ENCODE assay signal across 9 mouse cellular contexts in genomic region chr15:13134086-13134485, GRCm38 (mm10). TPM values are rescaled to one million over a fixed set of nuclear protein-coding genes. Genes with fewer than 3 reads are reported as not detected.
DNase-seq lines count a peak whose midpoint lies in the region; ATAC-seq lines count a peak whose summit lies in the region.
"Had no signal": no experiment of that assay in that cellular context is flagged by ENCODE, and none has a peak within 500 bp of the region (broad histone marks: within the 10 kb centered on the region; RNA-seq: fewer than 3 reads in every experiment).

No protein-coding gene starts in this region.

- WGBS in hindbrain, embryonic 11.5 days: 89% methylated on average over 1 of the region's 1 CpGs
- WGBS in hindbrain, embryonic 13.5 days: 83% methylated on average over 1 of the region's 1 CpGs
- 73% methylated on average over 1 of the region's 1 CpGs for WGBS in kidney, embryonic 14.5 days

- 0 out of 2 replicates have a peak, but pooled peaks have one; percentile 54 for ATAC-seq in hindbrain, embryonic 11.5 days (ENCODE audit: low FRiP score)
- ATAC-seq in hindbrain, embryonic 13.5 days (ENCODE audit: low FRiP score): no peak
- 0 out of 2 replicates have a peak, but pooled peaks have one; percentile 32 for ATAC-seq in kidney, embryonic 14.5 days (ENCODE audit: low FRiP score, low TSS enrichment)
- ATAC-seq in activated CD4-positive, CD25-positive, alpha-beta regulatory T cell, adult 4 months: no peak

- no peaks in the 10 kb centered on the region for H3K4me1 ChIP-seq in hindbrain, embryonic 11.5 days (replicated peaks; ENCODE audit: control insufficient read depth, insufficient read depth, low read length)
- peaks cover 17% of the 10 kb centered on the region for H3K4me1 ChIP-seq in hindbrain, embryonic 13.5 days (replicated peaks)
- no peaks in the 10 kb centered on the region for H3K4me1 ChIP-seq in kidney, embryonic 14.5 days (ENCODE audit: control insufficient read depth, insufficient read depth, low read length)

- no peaks in the 10 kb centered on the region for H3K36me3 ChIP-seq in hindbrain, embryonic 11.5 days (ENCODE audit: control insufficient read depth, insufficient read depth, low read length)
- H3K36me3 ChIP-seq in hindbrain, embryonic 13.5 days: no peaks in the 10 kb centered on the region
- H3K36me3 ChIP-seq in kidney, embryonic 14.5 days (ENCODE audit: control insufficient read depth, insufficient read depth, low read length): no peaks in the 10 kb centered on the region

- H3K4me2 ChIP-seq in hindbrain, embryonic 11.5 days (replicated peaks; ENCODE audit: low read depth, low read length): no peak overlapping the region
- no peak overlapping the region for H3K4me2 ChIP-seq in hindbrain, embryonic 13.5 days
- no peak overlapping the region for H3K4me2 ChIP-seq in kidney, embryonic 14.5 days (replicated peaks; ENCODE audit: low read depth, low read length)

- H3K9ac ChIP-seq in hindbrain, embryonic 11.5 days (ENCODE audit: low read depth, low read length): no peak overlapping the region
- no peak overlapping the region for H3K9ac ChIP-seq in hindbrain, embryonic 13.5 days
- H3K9ac ChIP-seq in kidney, embryonic 14.5 days (ENCODE audit: low read depth, low read length): no peak overlapping the region

- peak; percentile 55 for DNase-seq in hindbrain, embryonic 11.5 days (ENCODE audit: low spot score)
- peak; percentile 68 for DNase-seq in ES-CJ7 (ENCODE audit: low read depth, low spot score)
- DNase-seq in adrenal gland, postnatal 10 days: peak; percentile 63
- DNase-seq in spleen, adult 18-20 months: no peak
- no peak for DNase-seq in thymus, postnatal 36 days

- no peak overlapping the region for H3K27ac ChIP-seq in hindbrain, embryonic 11.5 days (ENCODE audit: low read depth, low read length)
- no peak overlapping the region for H3K27ac ChIP-seq in hindbrain, embryonic 13.5 days
- no peak overlapping the region for H3K27ac ChIP-seq in kidney, embryonic 14.5 days (ENCODE audit: low read depth, low read length)

- no peak overlapping the region for H3K4me3 ChIP-seq in hindbrain, embryonic 11.5 days (ENCODE audit: low read depth, low read length)
- H3K4me3 ChIP-seq in hindbrain, embryonic 13.5 days: no peak overlapping the region
- no peak overlapping the region for H3K4me3 ChIP-seq in kidney, embryonic 14.5 days (ENCODE audit: low read length)
- H3K4me3 ChIP-seq: myocyte had no signal

- H3K9me3 ChIP-seq in hindbrain, embryonic 11.5 days (ENCODE audit: control insufficient read depth, low read length): no peaks in the 10 kb centered on the region
- no peaks in the 10 kb centered on the region for H3K9me3 ChIP-seq in hindbrain, embryonic 13.5 days
- H3K9me3 ChIP-seq in kidney, embryonic 14.5 days (ENCODE audit: control insufficient read depth, low read length): no peaks in the 10 kb centered on the region

- H3K27me3 ChIP-seq in hindbrain, embryonic 11.5 days (ENCODE audit: control insufficient read depth, insufficient read depth, low read length): no peaks in the 10 kb centered on the region
- no peaks in the 10 kb centered on the region for H3K27me3 ChIP-seq in hindbrain, embryonic 13.5 days
- no peaks in the 10 kb centered on the region for H3K27me3 ChIP-seq in kidney, embryonic 14.5 days (ENCODE audit: control insufficient read depth, insufficient read depth, low read length)

RNA-seq across cellular contexts. Expression of gene Cdh6, which starts 39.4 kb away (rescaled TPM):
- 10.4 and 12.7 TPM in 2 replicates for polyA plus RNA-seq in hindbrain, embryonic 11.5 days (2014; fragmentation: Nextera tagmentation; extraction: Ambion mirVana)
- 13.7 and 14.4 TPM in 2 replicates for polyA plus RNA-seq in hindbrain, embryonic 13.5 days (2015; fragmentation: Nextera tagmentation; extraction: Ambion mirVana)
- 10 to 100 TPM; 14.5 to 21.4 TPM for total RNA-seq in adrenal gland, postnatal 10 days (2021)
- polyA plus RNA-seq in kidney, embryonic 14.5 days (2014; fragmentation: Nextera tagmentation; extraction: Ambion mirVana): 18.6 and 26.6 TPM in 2 replicates
- under 1 TPM in 1 of 2 experiments, not detected in 1; 0.29 TPM for polyA plus RNA-seq in activated CD4-positive, CD25-positive, alpha-beta regulatory T cell, adult 4 months (2017; shearing (Covaris generic))

Comparison
In these comparisons a context has a peak if more than half of its experiments do, and no peak if none do; other contexts are left out.
1. ATAC-seq: peak in hindbrain, embryonic 11.5 days (single experiment) and kidney, embryonic 14.5 days (single experiment); none in hindbrain, embryonic 13.5 days (single experiment) and activated CD4-positive, CD25-positive, alpha-beta regulatory T cell, adult 4 months (single experiment).
2. DNase-seq: peak in hindbrain, embryonic 11.5 days (single experiment), ES-CJ7 (single experiment) and adrenal gland, postnatal 10 days (single experiment); none in spleen, adult 18-20 months (0 of 2) and thymus, postnatal 36 days (0 of 2).